Mouse (Mus musculus): ENCODE data around the gene Rpf1. TPM values are rescaled to one million over a fixed set of nuclear protein-coding genes. Genes with fewer than 3 reads are reported as not detected.

Gene Rpf1
- total and polyA plus RNA-seq, 3 experiments, result 72.3 to 369 (median 73.6) TPM

DNA sequence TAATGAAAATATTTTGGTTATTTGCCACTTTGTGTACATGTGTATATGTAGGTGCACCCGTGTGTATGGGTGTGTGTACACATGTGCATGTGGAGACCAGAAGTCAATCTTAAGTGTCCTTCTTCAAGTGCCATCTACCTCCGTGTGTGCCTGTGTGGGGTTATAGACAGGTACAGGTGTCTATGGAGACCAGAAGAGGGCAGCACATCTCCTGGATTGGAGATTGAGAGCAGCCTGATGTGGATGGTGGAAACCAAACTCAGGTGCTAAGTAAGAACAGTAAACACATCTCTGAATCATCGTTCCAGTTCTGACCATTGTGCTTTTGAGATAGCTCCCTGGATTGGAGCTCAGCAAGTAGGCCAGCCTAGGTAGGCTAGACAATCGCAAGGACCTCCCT, 34.8 kb downstream of the Rpf1 start:
- TF ChIP-seq CTCF (IDR thresholded peaks at IDR 0.05 in 2 of 3, conservative IDR thresholded peaks at IDR 0.05 in 1 of 3; ENCODE audit: control insufficient read depth in 1 of 3, insufficient read depth in 1 of 3, low read depth in 2 of 3, low read length in 3 of 3, poor library complexity in 1 of 3, severe bottlenecking in 1 of 3) (peak; percentile 14 to 34 (median 22); a peak in 5 of 6 replicates), SMC3 (IDR thresholded peaks at IDR 0.05; ENCODE audit: low read depth, low read length) (0 out of 2 replicates have a peak, but pooled peaks have one; percentile 9), RAD21 (IDR thresholded peaks at IDR 0.05; ENCODE audit: low read depth, low read length) (peak; percentile 32), KAT2A (conservative IDR thresholded peaks at IDR 0.05; ENCODE audit: low read depth, low read length) (no peak)
- H3K27me3 ChIP-seq (ENCODE audit: control insufficient read depth in 1 of 2, insufficient read depth in 2 of 2, low read length in 2 of 2), result no peaks in the 10 kb centered on the region
- H3K4me1 ChIP-seq (ENCODE audit: control insufficient read depth in 1 of 2, insufficient read depth in 2 of 2, low read length in 2 of 2), result peaks cover 0 to 3% of the 10 kb centered on the region in 2 experiments; a peak in 3 of 4 replicates
- H3K4me3 ChIP-seq (ENCODE audit: control insufficient read depth in 1 of 2, insufficient read depth in 1 of 2, low read depth in 2 of 2, low read length in 2 of 2), result no peak overlapping the region
- no peak overlapping the region for H3K27ac ChIP-seq (ENCODE audit: control insufficient read depth, low read depth, low read length)
- no peaks in the 10 kb centered on the region for H3K79me2 ChIP-seq (ENCODE audit: control insufficient read depth, insufficient read depth, low read length, poor library complexity)
- no peak overlapping the region for H3K9ac ChIP-seq (ENCODE audit: control insufficient read depth, low read depth, low read length, poor library complexity, severe bottlenecking)
- no peaks in the 10 kb centered on the region for H3K9me3 ChIP-seq (replicated peaks; ENCODE audit: insufficient read depth, low read length)
- H3K36me3 ChIP-seq (ENCODE audit: control insufficient read depth in 1 of 2, insufficient read depth in 2 of 2, low read length in 2 of 2), result no peaks in the 10 kb centered on the region
- DNase-seq (ENCODE audit: low read depth, low spot score), result no peak

DNA sequence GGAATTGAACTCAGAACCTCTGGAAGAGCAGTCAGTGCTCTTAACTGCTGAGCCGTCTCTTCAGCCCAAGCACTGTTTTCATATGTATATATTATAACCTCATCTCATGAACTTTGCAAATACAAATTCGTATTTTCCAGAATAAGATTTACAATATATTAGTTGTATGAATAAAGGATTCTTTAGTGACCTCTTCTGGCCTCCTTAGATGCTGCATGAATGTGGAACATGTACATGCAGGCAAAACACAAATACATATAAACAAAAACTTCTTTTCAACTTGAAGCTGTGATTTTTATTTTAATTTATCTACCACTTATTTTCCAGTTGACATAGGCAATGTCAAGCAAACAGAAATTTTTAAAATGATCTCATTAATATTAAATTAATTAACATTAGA, 39.2 kb downstream of the Rpf1 start:
- H3K4me3 ChIP-seq (ENCODE audit: control insufficient read depth in 1 of 2, insufficient read depth in 1 of 2, low read depth in 2 of 2, low read length in 2 of 2), result no peak overlapping the region
- H3K79me2 ChIP-seq (ENCODE audit: control insufficient read depth, insufficient read depth, low read length, poor library complexity), result no peaks in the 10 kb centered on the region
- H3K9ac ChIP-seq (ENCODE audit: control insufficient read depth, low read depth, low read length, poor library complexity, severe bottlenecking), result no peak overlapping the region
- no peaks in the 10 kb centered on the region for H3K27me3 ChIP-seq (ENCODE audit: control insufficient read depth in 1 of 2, insufficient read depth in 2 of 2, low read length in 2 of 2)
- no peak overlapping the region for H3K27ac ChIP-seq (ENCODE audit: control insufficient read depth, low read depth, low read length)
- TF ChIP-seq KAT2A (conservative IDR thresholded peaks at IDR 0.05; ENCODE audit: low read depth, low read length) (no peak), HCFC1 (IDR thresholded peaks at IDR 0.05; ENCODE audit: low read depth, low read length) (no peak), JUND (IDR thresholded peaks at IDR 0.05; ENCODE audit: low read depth, low read length) (no peak), MAFK (IDR thresholded peaks at IDR 0.05; ENCODE audit: borderline replicate concordance, low read depth, low read length) (no peak), ELF1 (IDR thresholded peaks at IDR 0.05; ENCODE audit: low read depth, low read length) (no peak), RAD21 (IDR thresholded peaks at IDR 0.05; ENCODE audit: low read depth, low read length) (peak; percentile 37), MYC (IDR thresholded peaks at IDR 0.05; ENCODE audit: low read depth, low read length) (no peak), USF1 (IDR thresholded peaks at IDR 0.05; ENCODE audit: low read depth, low read length) (no peak), TAL1 (IDR thresholded peaks at IDR 0.05; ENCODE audit: low read length) (no peak), GATA1 (IDR thresholded peaks at IDR 0.05; ENCODE audit: low read depth, low read length) (no peak), GABPA (IDR thresholded peaks at IDR 0.05; ENCODE audit: low read depth, low read length) (no peak), CTCF (IDR thresholded peaks at IDR 0.05 in 2 of 3, conservative IDR thresholded peaks at IDR 0.05 in 1 of 3; ENCODE audit: control insufficient read depth in 1 of 3, insufficient read depth in 1 of 3, low read depth in 2 of 3, low read length in 3 of 3, poor library complexity in 1 of 3, severe bottlenecking in 1 of 3) (peak in 2 of 3 experiments; percentile 5 to 51; a peak in 2 of 6 replicates), ZNF384 (IDR thresholded peaks at IDR 0.05; ENCODE audit: low read depth, low read length) (no peak), POLR2AphosphoS2 (IDR thresholded peaks at IDR 0.05; ENCODE audit: low read length) (no peak), TCF12 (IDR thresholded peaks at IDR 0.05; ENCODE audit: low read depth, low read length) (no peak), E2F4 (IDR thresholded peaks at IDR 0.05; ENCODE audit: borderline replicate concordance, low read depth, low read length) (no peak), MEF2A (IDR thresholded peaks at IDR 0.05; ENCODE audit: extremely low read depth, insufficient replicate concordance, low read depth, low read length, poor library complexity, severe bottlenecking) (no peak), BHLHE40 (IDR thresholded peaks at IDR 0.05; ENCODE audit: borderline replicate concordance, low read depth, low read length) (no peak), TBP (IDR thresholded peaks at IDR 0.05; ENCODE audit: low read depth, low read length) (no peak), SIN3A (IDR thresholded peaks at IDR 0.05; ENCODE audit: low read length) (no peak), CHD1 (IDR thresholded peaks at IDR 0.05; ENCODE audit: low read depth, low read length) (no peak), CHD2 (IDR thresholded peaks at IDR 0.05; ENCODE audit: low read length) (no peak), ZC3H11A (IDR thresholded peaks at IDR 0.05; ENCODE audit: low read depth, low read length) (peak; percentile 26; the same call in 1 of the 2 replicates), SMC3 (IDR thresholded peaks at IDR 0.05; ENCODE audit: low read depth, low read length) (peak; percentile 54), USF2 (IDR thresholded peaks at IDR 0.05; ENCODE audit: borderline replicate concordance in 1 of 2, insufficient read depth in 1 of 2, low read depth in 1 of 2, low read length in 2 of 2) (no peak), RCOR1 (IDR thresholded peaks at IDR 0.05; ENCODE audit: low read depth, low read length) (no peak), UBTF (IDR thresholded peaks at IDR 0.05; ENCODE audit: borderline replicate concordance, insufficient read depth, low read depth, low read length) (no peak)
- H3K4me1 ChIP-seq (ENCODE audit: control insufficient read depth in 1 of 2, insufficient read depth in 2 of 2, low read length in 2 of 2), result no peaks in the 10 kb centered on the region
- no peaks in the 10 kb centered on the region for H3K9me3 ChIP-seq (replicated peaks; ENCODE audit: insufficient read depth, low read length)
- no peaks in the 10 kb centered on the region for H3K36me3 ChIP-seq (ENCODE audit: control insufficient read depth in 1 of 2, insufficient read depth in 2 of 2, low read length in 2 of 2)
- no peak for DNase-seq (ENCODE audit: low read depth, low spot score)

Data from MEL (cell line).